ENCODE assay signal across 21 mouse cellular contexts in genomic region chr1:93220776-93221175, GRCm38 (mm10). TPM values are rescaled to one million over a fixed set of nuclear protein-coding genes. Genes with fewer than 3 reads are reported as not detected.
DNase-seq lines count a peak whose midpoint lies in the region; ATAC-seq and TF ChIP-seq lines count a peak whose summit lies in the region.
"Had no signal": no experiment of that assay in that cellular context is flagged by ENCODE, and none has a peak within 500 bp of the region (broad histone marks: within the 10 kb centered on the region; RNA-seq: fewer than 3 reads in every experiment).

No protein-coding gene starts in this region.

- peak; percentile 26 to 32 for DNase-seq in layer of hippocampus, postnatal 14 days (ENCODE audit: low spot score in 2 of 2)
- DNase-seq in layer of hippocampus, adult 11-12 months (ENCODE audit: low spot score) = no peak
- peak; percentile 37 for DNase-seq in embryo, embryonic 10.5 days (ENCODE audit: low spot score)
- peak; percentile 70 for DNase-seq in embryonic facial prominence, embryonic 11.5 days (ENCODE audit: low spot score)
- peak; percentile 60 for DNase-seq in limb, embryonic 11.5 days (ENCODE audit: low spot score)
- DNase-seq in spleen, adult 12 weeks (ENCODE audit: low spot score) = no peak
- no peak for DNase-seq in liver, postnatal 0 days
- DNase-seq: adrenal gland, postnatal 14 days; cerebellum, adult 9-10 months; kidney, adult 2 months; kidney, postnatal 25 days; left cerebral cortex, postnatal 4 days; lung, adult 18-20 months; lung, postnatal 36 days; thymus, postnatal 14 days had no signal

- no peak; the same call in 1 of the 2 replicates for ATAC-seq in embryonic facial prominence, embryonic 11.5 days (replicated peaks; ENCODE audit: insufficient number of reproducible peaks, low FRiP score, low TSS enrichment, low read depth)
- peak; percentile 51; the same call in 1 of the 2 replicates for ATAC-seq in limb, embryonic 11.5 days (ENCODE audit: insufficient number of reproducible peaks, low FRiP score, low TSS enrichment, low read depth)
- no peak for ATAC-seq in liver, postnatal 0 days
- ATAC-seq: CD4-positive, CD25-positive, alpha-beta regulatory T cell, adult 4 months had no signal

- TF ChIP-seq CTCF in liver, postnatal 0 days (IDR thresholded peaks at IDR 0.05; ENCODE audit: low read depth) = no peak

- no peak overlapping the region for H3K4me2 ChIP-seq in embryonic facial prominence, embryonic 11.5 days (ENCODE audit: low read depth, low read length)
- no peak overlapping the region for H3K4me2 ChIP-seq in limb, embryonic 11.5 days (ENCODE audit: low read depth, severe bottlenecking)
- H3K4me2 ChIP-seq in liver, postnatal 0 days (ENCODE audit: low read depth, low read length) = no peak overlapping the region
- H3K4me2 ChIP-seq: heart, embryonic 15.5 days; midbrain, embryonic 12.5 days; neural tube, embryonic 12.5 days had no signal

- H3K4me1 ChIP-seq in embryonic facial prominence, embryonic 11.5 days (ENCODE audit: control insufficient read depth, insufficient read depth, low read length) = no peaks in the 10 kb centered on the region; the same call in 1 of the 2 replicates
- H3K4me1 ChIP-seq in limb, embryonic 11.5 days (ENCODE audit: control insufficient read depth, insufficient read depth, low read length) = peaks cover 55% of the 10 kb centered on the region
- H3K4me1 ChIP-seq in liver, postnatal 0 days (ENCODE audit: insufficient read depth) = no peaks in the 10 kb centered on the region
- H3K4me1 ChIP-seq: midbrain, embryonic 12.5 days had no signal

- H3K9ac ChIP-seq in embryonic facial prominence, embryonic 11.5 days (replicated peaks; ENCODE audit: low read length) = no peak overlapping the region
- H3K9ac ChIP-seq in limb, embryonic 11.5 days (ENCODE audit: low read length) = peak overlapping the region; percentile 40
- no peak overlapping the region for H3K9ac ChIP-seq in liver, postnatal 0 days (replicated peaks)
- H3K9ac ChIP-seq: heart, embryonic 15.5 days; midbrain, embryonic 12.5 days; neural tube, embryonic 12.5 days had no signal

- no peak for TF ChIP-seq EP300 in liver, postnatal 0 days (IDR thresholded peaks at IDR 0.05; ENCODE audit: low read depth)

- H3K27ac ChIP-seq in embryonic facial prominence, embryonic 11.5 days (replicated peaks; ENCODE audit: low read depth, low read length) = 0 out of 2 replicates have a peak overlapping the region, but pooled peaks have one; percentile 9
- H3K27ac ChIP-seq in limb, embryonic 11.5 days (replicated peaks; ENCODE audit: low read depth, low read length) = peak overlapping the region; percentile 93
- H3K27ac ChIP-seq in liver, postnatal 0 days (ENCODE audit: low read depth) = no peak overlapping the region
- H3K27ac ChIP-seq: heart, embryonic 15.5 days; midbrain, embryonic 12.5 days; neural tube, embryonic 12.5 days had no signal

- no peaks in the 10 kb centered on the region for H3K36me3 ChIP-seq in embryonic facial prominence, embryonic 11.5 days (replicated peaks; ENCODE audit: control insufficient read depth, insufficient read depth, low read depth, low read length)
- no peaks in the 10 kb centered on the region for H3K36me3 ChIP-seq in limb, embryonic 11.5 days (ENCODE audit: control insufficient read depth, insufficient read depth, low read length)
- H3K36me3 ChIP-seq in liver, postnatal 0 days (replicated peaks; ENCODE audit: insufficient read depth, low read length) = no peaks in the 10 kb centered on the region
- H3K36me3 ChIP-seq: heart, embryonic 15.5 days; midbrain, embryonic 12.5 days; neural tube, embryonic 12.5 days had no signal

- H3K27me3 ChIP-seq in embryonic facial prominence, embryonic 11.5 days (ENCODE audit: control insufficient read depth, insufficient read depth, low read length) = no peaks in the 10 kb centered on the region
- H3K27me3 ChIP-seq in limb, embryonic 11.5 days (ENCODE audit: control insufficient read depth, insufficient read depth, low read length) = no peaks in the 10 kb centered on the region
- H3K27me3 ChIP-seq in liver, postnatal 0 days (ENCODE audit: insufficient read depth, low read length) = peaks cover 5% of the 10 kb centered on the region; the same call in 1 of the 2 replicates

- WGBS in embryonic facial prominence, embryonic 11.5 days = 34% methylated on average over 7 of the region's 7 CpGs
- WGBS in limb, embryonic 11.5 days = 42% methylated on average over 7 of the region's 7 CpGs
- 76% methylated on average over 7 of the region's 7 CpGs for WGBS in liver, postnatal 0 days (ENCODE audit: insufficient replicate concordance)

- no peaks in the 10 kb centered on the region for H3K9me3 ChIP-seq in embryonic facial prominence, embryonic 11.5 days (replicated peaks; ENCODE audit: control insufficient read depth, low read length)
- H3K9me3 ChIP-seq in limb, embryonic 11.5 days (ENCODE audit: control insufficient read depth, low read length) = no peaks in the 10 kb centered on the region
- H3K9me3 ChIP-seq in liver, postnatal 0 days (ENCODE audit: low read length) = no peaks in the 10 kb centered on the region
- H3K9me3 ChIP-seq: heart, embryonic 15.5 days; midbrain, embryonic 12.5 days; neural tube, embryonic 12.5 days had no signal

- no peak overlapping the region for H3K4me3 ChIP-seq in embryonic facial prominence, embryonic 11.5 days (ENCODE audit: low read depth, low read length)
- H3K4me3 ChIP-seq in limb, embryonic 11.5 days (ENCODE audit: low read depth, low read length) = no peak overlapping the region
- no peak overlapping the region for H3K4me3 ChIP-seq in liver, postnatal 0 days (ENCODE audit: low read depth, low read length)
- H3K4me3 ChIP-seq: heart, embryonic 15.5 days; midbrain, embryonic 12.5 days; neural tube, embryonic 12.5 days had no signal

RNA-seq across cellular contexts. Expression of gene Sned1, which starts 14.9 kb away (rescaled TPM):
- total RNA-seq in layer of hippocampus, postnatal 14 days (2021) = 1 to 10 TPM; 5.7 to 8.5 TPM
- 5.3 and 5.6 TPM in 2 replicates for polyA plus RNA-seq in embryonic facial prominence, embryonic 11.5 days (2014; fragmentation: Nextera tagmentation; extraction: Ambion mirVana)
- 15.0 and 17.5 TPM in 2 replicates for polyA plus RNA-seq in limb, embryonic 11.5 days (2014; fragmentation: Nextera tagmentation; extraction: Ambion mirVana)
- polyA plus RNA-seq in liver, postnatal 0 days (2015; fragmentation: Nextera tagmentation; extraction: Ambion mirVana) = 0.25 and 0.54 TPM in 2 replicates

RNA-seq across cellular contexts. Expression of gene Crocc2, which starts 52.3 kb away (rescaled TPM):
- 1 to 10 TPM in 1 of 2 experiments, under 1 TPM in 1; 0.31 to 1.0 TPM for total RNA-seq in layer of hippocampus, postnatal 14 days (2021)
- polyA plus RNA-seq in embryonic facial prominence, embryonic 11.5 days (2014; fragmentation: Nextera tagmentation; extraction: Ambion mirVana) = 0.14 and 0.25 TPM in 2 replicates
- polyA plus RNA-seq in limb, embryonic 11.5 days (2014; fragmentation: Nextera tagmentation; extraction: Ambion mirVana) = 0.28 and 0.32 TPM in 2 replicates
- not detected in 2 replicates for polyA plus RNA-seq in liver, postnatal 0 days (2015; fragmentation: Nextera tagmentation; extraction: Ambion mirVana)
- total RNA-seq: MEL had no signal
- polyA plus RNA-seq: CD4-positive, CD25-positive, alpha-beta regulatory T cell, adult 4 months; small intestine, adult 2 months had no signal

Comparison
In these comparisons a context has a peak if more than half of its experiments do, and no peak if none do; other contexts are left out.
1. DNase-seq: peak in layer of hippocampus, postnatal 14 days (2 of 2), embryo, embryonic 10.5 days (single experiment), embryonic facial prominence, embryonic 11.5 days (single experiment) and limb, embryonic 11.5 days (single experiment); none in layer of hippocampus, adult 11-12 months (single experiment), spleen, adult 12 weeks (single experiment) and liver, postnatal 0 days (single experiment).